Mouse (Mus musculus) lung, adult 2 months (tissue): ENCODE measurements around the gene Cacna1c. TPM values are rescaled to one million over a fixed set of nuclear protein-coding genes. Genes with fewer than 3 reads are reported as not detected.

Experiments used
- DNase-seq: peaks from one replicate; pipeline ENCODE4 v3.0.0; 2022
- H3K4me1 ChIP-seq: fragments of 200-500 bp; 2 replicates; pipeline ENCODE4 v1.6.1; 2011; ENCODE audit warnings: low read length; ENCODE audit not compliant: control insufficient read depth, insufficient read depth
- H3K4me3 ChIP-seq: fragments of 200-500 bp; replicated peaks from 2 replicates; pipeline ENCODE3; 2011; ENCODE audit warnings: low read depth, mild to moderate bottlenecking, control low read depth, low read length; ENCODE audit errors: extremely low read depth
- CTCF ChIP-seq: fragments of 200-500 bp; IDR thresholded peaks from 2 replicates; pipeline ENCODE4 v1.5.1; 2011; ENCODE audit warnings: mild to moderate bottlenecking, low read length, control low read depth; ENCODE audit not compliant: insufficient read depth
- POLR2A ChIP-seq: fragments of 200-500 bp; IDR thresholded peaks from 2 replicates; pipeline ENCODE4 v1.6.1; 2011; ENCODE audit warnings: low read depth, mild to moderate bottlenecking, control low read depth, low read length, borderline replicate concordance; ENCODE audit errors: extremely low read depth
- WGBS: fragments of 180-500 bp; shearing (Covaris S2); methylation state at CpG from one replicate; pipeline ENCODE4 v1.1.7; 2018; 5-methylcytosine and 5-hydroxymethylcytosine counted together
- polyA plus RNA-seq: library from polyadenylated mRNA; depleted of rRNA; stranded (reverse); fragments of >200 nt; gene quantifications from 2 replicates; pipeline ENCODE4 v1.2.3, GENCODE M21; 2012

The Cacna1c gene
- polyA plus RNA-seq, 1 experiment: 16.3 TPM

DNA sequence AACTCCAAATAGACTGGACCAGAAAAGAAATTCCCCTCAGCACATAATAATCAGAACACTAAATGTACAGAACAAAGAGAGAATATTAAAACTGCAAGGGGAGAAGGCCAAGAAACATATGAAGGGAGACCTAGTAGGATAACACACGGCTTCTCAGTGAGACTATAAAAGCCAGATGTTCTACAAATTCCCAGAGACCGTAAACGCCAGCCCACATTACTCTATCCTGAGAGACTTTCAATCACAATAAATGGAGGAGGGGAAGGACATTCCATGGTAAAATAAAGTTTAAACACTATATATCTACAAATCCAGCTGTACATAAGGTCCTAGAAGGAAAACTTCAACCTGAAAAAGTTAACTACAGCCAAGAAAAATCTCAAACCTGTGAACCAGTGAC lies 185.3 kb downstream of the Cacna1c start:
- Histone ChIP-seq H3K4me3 (no peak overlapping the region), H3K4me1 (no peaks in the 10 kb centered on the region; the same call in 1 of the 2 replicates)
- WGBS: 89% methylated on average over 3 of the region's 3 CpGs
- no peak for DNase-seq
- TF ChIP-seq POLR2A (no peak), CTCF (no peak)

DNA sequence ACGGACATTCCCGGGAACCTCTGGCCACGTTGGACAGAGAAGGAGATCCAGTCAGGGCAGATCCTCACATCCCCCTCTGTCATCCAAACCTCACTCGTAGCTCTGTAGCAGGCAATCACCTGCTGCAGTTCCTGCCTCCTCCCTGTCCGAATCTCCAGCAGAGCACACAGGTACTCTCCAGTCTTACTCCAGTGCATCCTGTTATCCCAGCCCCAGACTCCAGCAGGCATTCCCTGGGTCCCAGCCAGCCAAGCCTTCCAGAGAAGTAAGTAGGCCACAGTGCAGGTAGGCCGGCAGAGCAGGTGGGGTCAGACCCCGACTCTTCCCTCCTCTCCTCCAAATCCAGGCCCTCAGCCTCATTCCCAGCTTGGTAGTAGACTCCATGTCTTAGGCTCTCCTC lies 186.7 kb downstream of the Cacna1c start:
- no peak for DNase-seq
- 82% methylated on average over 7 of the region's 7 CpGs for WGBS
- TF ChIP-seq CTCF (no peak), POLR2A (no peak)

DNA sequence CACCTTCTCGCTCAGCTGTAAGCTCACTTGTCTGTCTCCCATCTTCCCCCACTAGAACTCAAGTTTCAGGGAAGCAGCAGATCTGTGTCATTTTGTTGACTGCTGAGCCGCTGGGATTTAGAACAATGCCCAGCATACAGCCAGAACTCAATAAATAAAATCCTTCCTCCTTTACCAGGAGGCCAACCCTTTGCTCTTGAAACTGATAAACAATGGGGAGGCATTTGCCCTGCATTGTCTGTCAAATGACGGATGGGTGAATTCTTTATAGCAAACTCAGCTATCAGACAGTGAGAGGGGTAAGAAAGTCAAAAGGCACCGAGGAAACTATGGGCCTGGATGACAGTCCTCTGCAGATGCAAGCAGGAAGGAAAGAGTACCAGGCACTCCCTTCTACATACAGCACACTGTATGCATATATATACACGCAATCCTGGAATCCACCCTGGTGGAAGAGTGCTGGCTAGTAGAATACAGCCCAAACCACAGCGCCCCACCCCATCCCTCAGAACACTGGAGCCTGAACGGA lies 187.5 kb downstream of the Cacna1c start:
- no peaks in the 10 kb centered on the region; the same call in 1 of the 2 replicates for H3K4me1 ChIP-seq
- TF ChIP-seq POLR2A (no peak), CTCF (no peak)
- no peak overlapping the region for H3K4me3 ChIP-seq
- WGBS: 49% methylated on average over 7 of the region's 7 CpGs
- DNase-seq: no peak

More for the DNA sequence above, 186.7 kb downstream of the Cacna1c start:
- H3K4me1 ChIP-seq: no peaks in the 10 kb centered on the region; the same call in 1 of the 2 replicates
- no peak overlapping the region for H3K4me3 ChIP-seq

DNA sequence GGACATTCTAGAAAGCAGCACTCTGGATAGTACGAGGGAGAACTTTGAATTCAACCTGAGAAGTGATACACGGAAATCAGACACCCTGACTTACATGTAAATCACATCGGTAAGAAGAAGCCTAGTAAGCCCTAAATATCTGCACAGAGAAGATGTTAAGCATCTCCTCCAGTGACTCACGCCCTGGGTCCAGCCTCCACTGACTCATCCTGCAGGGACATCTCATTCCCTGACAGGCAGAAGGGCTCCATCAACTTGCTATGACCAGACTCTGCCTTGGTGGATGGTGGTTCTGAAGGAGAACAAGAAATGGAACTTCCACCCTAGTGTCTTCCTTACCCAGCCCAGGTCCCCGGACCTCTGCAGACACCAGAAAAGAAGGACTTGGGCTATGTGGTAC lies 191.6 kb downstream of the Cacna1c start:
- H3K4me3 ChIP-seq: no peak overlapping the region
- H3K4me1 ChIP-seq: peaks cover 4% of the 10 kb centered on the region; the same call in 1 of the 2 replicates
- no peak for DNase-seq
- TF ChIP-seq CTCF (no peak), POLR2A (no peak)
- WGBS: 90% methylated on average over 5 of the region's 5 CpGs

DNA sequence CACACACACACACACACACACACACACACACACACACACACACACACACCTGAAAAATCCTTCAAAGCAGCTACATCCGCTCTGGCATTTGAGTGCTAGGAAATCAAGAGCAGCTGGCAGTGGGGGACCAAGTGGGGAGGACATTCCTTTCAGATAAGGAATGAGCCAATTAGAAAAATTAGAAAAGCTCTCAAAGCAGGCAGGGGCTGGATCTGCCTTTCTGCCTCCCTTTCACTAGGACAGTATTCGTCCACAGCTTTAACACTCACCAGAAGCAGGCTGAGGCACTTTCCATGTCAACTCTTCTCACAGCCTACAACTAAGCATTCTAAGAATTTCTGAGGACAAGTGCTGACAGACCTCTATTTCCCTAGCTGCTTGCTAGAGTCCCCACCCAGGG lies 194.8 kb downstream of the Cacna1c start:
- WGBS: 45% methylated on average over 2 of the region's 2 CpGs
- TF ChIP-seq CTCF (no peak), POLR2A (no peak)
- H3K4me3 ChIP-seq: no peak overlapping the region
- DNase-seq: no peak
- H3K4me1 ChIP-seq: peaks cover 4% of the 10 kb centered on the region; the same call in 1 of the 2 replicates

DNA sequence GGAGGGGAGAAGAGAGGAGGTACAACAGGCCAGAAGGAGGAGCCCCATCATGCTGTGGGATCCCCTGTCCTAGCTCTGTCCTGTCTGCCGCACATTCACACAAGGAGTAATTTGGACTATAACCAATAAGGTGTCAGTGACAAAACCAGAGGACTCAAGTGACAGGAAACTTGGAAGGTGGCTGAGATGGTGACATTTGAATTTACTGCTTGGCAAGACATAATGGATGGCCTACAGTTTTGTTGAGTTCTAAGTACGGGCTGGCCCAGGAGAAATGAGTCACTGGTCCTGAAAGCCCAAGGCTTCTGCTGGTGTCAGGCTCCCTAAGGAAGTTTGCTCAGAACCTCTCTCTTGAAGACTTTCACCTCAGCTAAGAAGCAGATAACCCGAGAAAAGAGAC lies 196.0 kb downstream of the Cacna1c start:
- DNase-seq: no peak
- Histone ChIP-seq H3K4me1 (peaks cover 4% of the 10 kb centered on the region; the same call in 1 of the 2 replicates), H3K4me3 (no peak overlapping the region)
- 57% methylated on average over 3 of the region's 3 CpGs for WGBS
- no peak for TF ChIP-seq CTCF
- no peak for TF ChIP-seq POLR2A

DNA sequence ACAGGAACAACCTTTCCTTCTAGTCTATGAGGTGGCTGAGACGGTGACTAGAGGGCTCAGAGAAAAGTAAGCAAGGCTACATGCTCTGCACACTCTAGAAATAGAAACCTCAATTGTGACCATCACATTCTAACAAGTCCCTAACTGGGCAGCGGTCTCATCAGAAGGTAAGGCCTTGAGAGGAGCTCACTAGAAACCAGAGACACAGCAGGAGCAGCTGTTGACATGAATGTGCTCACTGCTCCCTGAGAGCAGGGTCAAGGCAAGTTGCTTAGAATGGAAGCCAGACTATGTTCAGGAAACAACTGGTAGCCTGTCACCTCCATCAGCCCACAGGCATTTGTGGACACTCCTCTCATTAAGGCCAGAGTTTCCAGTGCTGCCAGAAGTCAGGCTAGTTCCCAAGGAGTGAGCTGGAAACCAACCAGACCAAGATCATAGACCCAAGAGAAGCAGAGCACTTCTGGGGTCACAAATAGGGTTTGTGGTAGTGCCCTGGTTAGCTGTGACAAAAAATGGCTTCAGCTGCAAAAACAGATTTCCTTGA lies 196.8 kb downstream of the Cacna1c start:
- 75% methylated on average over 2 of the region's 2 CpGs for WGBS
- no peak for DNase-seq
- Histone ChIP-seq H3K4me3 (no peak overlapping the region), H3K4me1 (peaks cover 4% of the 10 kb centered on the region; the same call in 1 of the 2 replicates)
- no peak for TF ChIP-seq CTCF
- no peak for TF ChIP-seq POLR2A

DNA sequence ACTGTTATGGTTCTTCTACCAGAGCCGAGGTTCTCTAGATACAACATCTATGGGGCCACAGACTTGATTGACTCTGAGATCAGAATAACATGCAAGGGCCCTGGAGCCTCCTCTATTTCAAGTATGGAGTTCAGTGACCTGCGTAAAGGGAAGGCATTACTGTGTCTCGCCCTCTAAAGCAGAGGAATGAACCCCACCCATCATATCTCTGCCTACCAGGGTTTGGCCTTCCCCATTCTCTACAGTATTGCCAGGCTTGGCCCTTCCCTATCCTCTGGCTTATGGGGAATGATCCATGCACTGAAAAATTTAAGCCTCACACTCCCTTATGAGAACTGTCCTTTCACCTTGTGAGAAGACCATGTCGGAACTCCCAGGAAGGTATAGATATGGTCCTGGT lies 198.8 kb downstream of the Cacna1c start:
- Histone ChIP-seq H3K4me3 (no peak overlapping the region), H3K4me1 (peaks cover 4% of the 10 kb centered on the region; the same call in 1 of the 2 replicates)
- TF ChIP-seq CTCF (no peak), POLR2A (no peak)
- WGBS: 91% methylated on average over 4 of the region's 4 CpGs
- DNase-seq: no peak

DNA sequence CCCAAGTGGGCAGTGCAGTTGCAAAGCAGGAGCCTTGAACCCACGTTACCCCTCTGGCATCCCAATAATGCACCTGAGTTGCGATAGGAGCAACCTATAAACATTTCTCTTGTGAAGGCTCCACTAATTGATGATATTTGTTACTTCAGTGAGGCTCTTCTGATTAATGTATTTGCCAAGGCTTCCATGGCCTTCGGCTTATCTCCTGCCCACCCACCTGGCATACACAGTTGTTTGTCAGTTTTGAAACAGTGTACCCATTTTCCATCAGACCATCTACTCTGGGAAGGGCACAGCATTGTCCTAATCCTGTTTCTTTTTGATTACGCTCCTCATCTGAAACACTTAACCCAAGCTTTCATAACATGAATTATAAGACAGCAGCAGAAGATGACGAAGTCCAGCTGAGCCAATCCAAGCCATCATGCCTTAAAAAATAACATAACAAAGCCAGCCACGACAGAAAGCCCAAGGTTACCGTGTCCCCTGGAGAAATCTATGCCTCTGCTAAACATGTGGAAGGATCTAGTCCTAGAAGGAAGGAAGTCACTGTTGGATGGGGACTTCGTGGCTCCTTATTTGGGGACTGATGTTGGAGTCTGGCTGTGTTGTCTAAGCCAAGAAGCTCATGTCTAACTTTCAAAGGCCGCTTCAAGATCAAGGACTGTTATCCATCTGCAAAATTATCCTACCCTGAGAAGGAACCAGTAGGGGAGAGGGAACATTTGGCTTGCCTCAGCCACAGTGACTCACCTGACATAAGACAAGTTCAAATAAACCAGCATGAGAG lies 201.8 kb downstream of the Cacna1c start:
- H3K4me3 ChIP-seq: no peak overlapping the region
- whole genome bisulfite sequencing: 74% methylated on average over 9 of the region's 9 CpGs

More for the DNA sequence above, 201.8 kb downstream of the Cacna1c start:
- DNase-seq: no peak
- H3K4me1 ChIP-seq: peaks cover 3% of the 10 kb centered on the region
- TF ChIP-seq POLR2A (no peak), CTCF (no peak)
